Mouse (Mus musculus) liver, adult 2 months (tissue): ENCODE results near the gene BC003965.

Source experiments
- CTCF ChIP-seq: fragments of 200-500 bp; IDR thresholded peaks from 2 replicates; pipeline ENCODE4 v1.5.1; 2011; ENCODE audit warnings: low read depth, low read length, control low read depth
- POLR2A ChIP-seq: fragments of 200-500 bp; IDR thresholded peaks from 2 replicates; pipeline ENCODE4 v1.6.1; 2011; ENCODE audit warnings: low read length, control low read depth; ENCODE audit not compliant: insufficient read depth; ENCODE audit errors: extremely low read depth

- no peak for TF ChIP-seq CTCF
- no peak for TF ChIP-seq POLR2A
Observed at GRCm38 (mm10) chr17:25219492-25220295, 35.3 kb downstream of the BC003965 start.
